Mouse (Mus musculus): ENCODE measurements at regions not wholly inside any gene's neighbourhood (a gene's known extent, or its start where the extent isn't known, plus 50 kb on each side); places are given as distances from the start of the nearest gene placed in this dataset.
A peak's percentile ranks its signal among the peaks of the same experiment; 100 is the strongest.

DNA sequence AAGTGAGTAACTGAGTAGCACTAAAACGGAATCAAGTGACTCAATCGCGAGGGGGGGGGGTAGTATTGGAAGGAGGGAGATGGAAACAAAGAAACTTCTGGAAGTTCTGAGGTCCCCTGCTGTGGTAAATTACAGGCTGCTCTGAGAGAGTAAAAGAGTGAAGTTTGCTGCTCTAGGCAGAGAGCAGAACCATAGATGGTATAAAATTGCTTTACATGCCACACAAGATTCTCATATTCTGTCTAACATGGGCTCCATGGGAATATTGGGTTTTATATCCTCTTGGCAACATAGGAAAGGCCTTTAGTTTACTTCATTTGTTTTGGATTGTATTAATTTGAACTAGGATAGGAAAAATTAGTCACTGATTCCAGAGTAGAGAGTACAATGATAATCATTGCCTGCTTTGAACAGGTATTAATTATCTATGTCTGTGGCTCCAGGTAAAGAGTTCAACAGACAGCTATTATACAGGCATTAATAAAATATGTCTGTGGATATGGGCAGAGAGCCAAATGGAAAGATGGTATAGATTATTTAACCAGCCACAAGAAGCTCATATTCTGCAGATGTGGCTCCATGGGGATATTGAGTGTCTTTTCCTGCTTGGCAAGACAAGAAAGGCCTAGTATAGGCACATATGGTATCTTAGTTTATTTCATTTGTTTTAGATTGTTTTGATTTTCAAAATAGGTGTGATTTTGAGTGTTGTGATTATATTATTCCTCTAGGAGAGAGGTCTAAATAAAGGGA lies 729.7 kb upstream of the Large1 start:
- 72% methylated on average over 3 of the region's 3 CpGs for WGBS
- no peak overlapping the region for H3K9ac ChIP-seq (ENCODE audit: low read depth, low read length)
- no peak overlapping the region for H3K27ac ChIP-seq (replicated peaks; ENCODE audit: low read depth, low read length)
- no peaks in the 10 kb centered on the region for H3K4me1 ChIP-seq (ENCODE audit: control insufficient read depth, insufficient read depth, low read length)
- ATAC-seq (ENCODE audit: low read depth) (no peak), DNase-seq (ENCODE audit: low spot score) (peak; percentile 79)
- no peak overlapping the region for H3K4me2 ChIP-seq (ENCODE audit: low read depth, low read length)
- no peaks in the 10 kb centered on the region for H3K36me3 ChIP-seq (ENCODE audit: control insufficient read depth, insufficient read depth, low read length)
- H3K4me3 ChIP-seq (ENCODE audit: low read depth, low read length): no peak overlapping the region
- H3K27me3 ChIP-seq (replicated peaks; ENCODE audit: control insufficient read depth, insufficient read depth, low read length): no peaks in the 10 kb centered on the region
- no peaks in the 10 kb centered on the region for H3K9me3 ChIP-seq (ENCODE audit: control insufficient read depth, low read length)

GRCm38 (mm10) chr8:74073865-74074264 lies 720.5 kb upstream of the Large1 start:
- DNase-seq (ENCODE audit: low spot score) (peak; percentile 5), ATAC-seq (ENCODE audit: low read depth) (no peak)
- H3K4me2 ChIP-seq (ENCODE audit: low read depth, low read length): no peak overlapping the region
- no peak overlapping the region for H3K4me3 ChIP-seq (ENCODE audit: low read depth, low read length)
- H3K9ac ChIP-seq (ENCODE audit: low read depth, low read length): no peak overlapping the region
- 51% methylated on average over 3 of the region's 3 CpGs for WGBS
- no peaks in the 10 kb centered on the region for H3K27me3 ChIP-seq (replicated peaks; ENCODE audit: control insufficient read depth, insufficient read depth, low read length)
- H3K9me3 ChIP-seq (ENCODE audit: control insufficient read depth, low read length): no peaks in the 10 kb centered on the region
- H3K36me3 ChIP-seq (ENCODE audit: control insufficient read depth, insufficient read depth, low read length): no peaks in the 10 kb centered on the region
- H3K27ac ChIP-seq (replicated peaks; ENCODE audit: low read depth, low read length): no peak overlapping the region
- no peaks in the 10 kb centered on the region for H3K4me1 ChIP-seq (ENCODE audit: control insufficient read depth, insufficient read depth, low read length)

- ATAC-seq (ENCODE audit: low read depth): no peak
- Histone ChIP-seq H3K36me3 (ENCODE audit: control insufficient read depth, insufficient read depth, low read length) (no peaks in the 10 kb centered on the region), H3K9ac (ENCODE audit: low read depth, low read length) (no peak overlapping the region), H3K9me3 (ENCODE audit: control insufficient read depth, low read length) (no peaks in the 10 kb centered on the region), H3K27me3 (replicated peaks; ENCODE audit: control insufficient read depth, insufficient read depth, low read length) (no peaks in the 10 kb centered on the region), H3K27ac (replicated peaks; ENCODE audit: low read depth, low read length) (no peak overlapping the region), H3K4me2 (ENCODE audit: low read depth, low read length) (no peak overlapping the region), H3K4me3 (ENCODE audit: low read depth, low read length) (no peak overlapping the region), H3K4me1 (ENCODE audit: control insufficient read depth, insufficient read depth, low read length) (no peaks in the 10 kb centered on the region)
- no peak for DNase-seq (ENCODE audit: low spot score)
- WGBS: 84% methylated on average over 2 of the region's 2 CpGs
Measured at GRCm38 (mm10) chr8:74071484-74071883, 718.1 kb upstream of the Large1 start.
